Mouse (Mus musculus) heart, embryonic 15.5 days (tissue): ENCODE data around the gene Pgpep1. TPM values are rescaled to one million over a fixed set of nuclear protein-coding genes. Genes with fewer than 3 reads are reported as not detected.

Experiments used
- ATAC-seq: fragments of 200-750 bp; cut with Nextera tagmentation; replicated peaks from 2 replicates; pipeline ENCODE4 v1.8.0; 2017; ENCODE audit warnings: low read depth, moderate TSS enrichment; ENCODE audit not compliant: insufficient number of reproducible peaks, insufficient read depth, low FRiP score
- H3K27ac ChIP-seq: fragments of 300-500 bp; sonication (generic); 2 replicates; pipeline ENCODE4 v1.5.1; 2015; ENCODE audit warnings: mild to moderate bottlenecking, inconsistent platforms
- H3K27me3 ChIP-seq: fragments of 300-500 bp; sonication (generic); 2 replicates; pipeline ENCODE4 v1.6.1; 2015; ENCODE audit warnings: inconsistent platforms
- H3K36me3 ChIP-seq: fragments of 300-500 bp; sonication (generic); 2 replicates; pipeline ENCODE4 v1.6.1; 2015; ENCODE audit warnings: mild to moderate bottlenecking, inconsistent platforms
- H3K4me1 ChIP-seq: fragments of 300-500 bp; sonication (generic); replicated peaks from 2 replicates; pipeline ENCODE4 v1.6.1; 2015; ENCODE audit warnings: inconsistent platforms
- H3K4me2 ChIP-seq: fragments of 300-500 bp; sonication (generic); 2 replicates; pipeline ENCODE4 v1.6.1; 2015; ENCODE audit warnings: inconsistent platforms, mild to moderate bottlenecking, moderate library complexity
- H3K4me3 ChIP-seq: fragments of 300-500 bp; sonication (generic); 2 replicates; pipeline ENCODE4 v1.5.1; 2015; ENCODE audit warnings: mild to moderate bottlenecking, inconsistent platforms
- H3K9ac ChIP-seq: fragments of 300-500 bp; sonication (generic); 2 replicates; pipeline ENCODE4 v1.6.1; 2015; ENCODE audit warnings: mild to moderate bottlenecking, inconsistent platforms
- H3K9me3 ChIP-seq: fragments of 300-500 bp; sonication (generic); replicated peaks from 2 replicates; pipeline ENCODE4 v1.6.1; 2016; ENCODE audit warnings: inconsistent platforms
- WGBS: fragments of 180-500 bp; shearing (Covaris S2); methylation state at CpG from one replicate; pipeline ENCODE4 v1.1.7; 2015; ENCODE audit warnings: mixed read lengths; 5-methylcytosine and 5-hydroxymethylcytosine counted together
- polyA plus RNA-seq: library from polyadenylated mRNA; unstranded; fragments of >200 nt; fragmentation: Nextera tagmentation; extraction: Ambion mirVana; gene quantifications from 2 replicates; pipeline ENCODE4 v1.2.1, GENCODE M21; 2015

The Pgpep1 gene
- polyA plus RNA-seq, 1 experiment from 2014 or later: 32.2 TPM

GRCm38 (mm10) chr8:70645501-70646224 is 14.5 kb downstream of the Pgpep1 start:
- Histone ChIP-seq H3K4me2 (no peak overlapping the region), H3K27ac (peak overlapping the region; percentile 89), H3K27me3 (no peaks in the 10 kb centered on the region), H3K9ac (0 out of 2 replicates have a peak overlapping the region, but pooled peaks have one; percentile 5), H3K4me1 (peaks cover 53% of the 10 kb centered on the region), H3K9me3 (no peaks in the 10 kb centered on the region), H3K4me3 (no peak overlapping the region), H3K36me3 (peaks cover 9% of the 10 kb centered on the region; the same call in 1 of the 2 replicates)
- ATAC-seq: no peak
- WGBS: 60% methylated on average over 17 of the region's 17 CpGs

DNA sequence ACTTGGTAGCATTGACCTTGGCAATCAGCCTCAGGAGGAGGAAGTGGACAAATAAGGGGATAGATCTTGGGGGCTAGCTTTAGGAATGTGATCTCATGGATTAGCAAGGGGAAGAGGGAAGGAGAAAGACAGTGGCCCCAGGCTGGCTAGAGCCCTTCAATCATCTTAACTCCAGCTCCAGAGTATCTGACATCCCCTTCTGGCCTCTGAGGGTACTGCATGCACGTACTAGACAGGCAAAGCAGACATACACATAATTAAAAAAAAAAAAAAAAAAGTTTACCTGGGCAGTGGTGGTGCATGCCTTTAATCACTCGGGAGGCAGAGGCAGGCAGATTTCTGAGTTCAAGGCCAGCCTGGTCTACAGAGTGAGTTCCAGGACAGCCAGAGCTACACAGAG is 16.1 kb downstream of the Pgpep1 start:
- Histone ChIP-seq H3K9ac (no peak overlapping the region), H3K4me3 (no peak overlapping the region), H3K4me1 (peaks cover 43% of the 10 kb centered on the region), H3K27me3 (no peaks in the 10 kb centered on the region), H3K36me3 (no peaks in the 10 kb centered on the region), H3K27ac (no peak overlapping the region), H3K4me2 (no peak overlapping the region), H3K9me3 (no peaks in the 10 kb centered on the region)
- no peak for ATAC-seq
- WGBS: 89% methylated on average over 2 of the region's 2 CpGs

- Histone ChIP-seq H3K27ac (no peak overlapping the region), H3K36me3 (no peaks in the 10 kb centered on the region), H3K27me3 (no peaks in the 10 kb centered on the region), H3K4me1 (peaks cover 41% of the 10 kb centered on the region), H3K9ac (no peak overlapping the region), H3K4me3 (no peak overlapping the region), H3K4me2 (no peak overlapping the region), H3K9me3 (no peaks in the 10 kb centered on the region)
- ATAC-seq: no peak
- WGBS: 70% methylated on average over 3 of the region's 3 CpGs
Observed at GRCm38 (mm10) chr8:70643019-70643418, 17.2 kb downstream of the Pgpep1 start.

DNA sequence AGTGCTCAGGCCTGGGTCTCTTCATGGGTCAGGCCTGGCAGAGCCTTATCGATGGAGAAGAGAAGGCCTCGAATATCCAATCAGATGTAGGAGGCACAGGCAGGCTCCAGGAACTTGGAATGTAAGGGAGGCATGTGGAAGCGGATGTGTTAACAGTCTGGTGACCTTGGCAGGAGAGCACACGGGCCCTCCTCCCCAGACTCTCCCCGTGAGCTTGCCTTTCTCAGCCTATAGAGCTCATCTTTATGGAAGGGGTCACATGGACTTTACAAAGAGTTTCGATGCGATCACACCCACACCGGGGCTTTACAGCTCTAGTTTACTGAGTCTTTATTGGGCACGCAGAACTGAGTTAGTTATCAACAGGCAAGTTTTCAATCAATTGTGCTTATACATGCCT is 21.4 kb downstream of the Pgpep1 start:
- no peaks in the 10 kb centered on the region for H3K36me3 ChIP-seq
- H3K9me3 ChIP-seq: no peaks in the 10 kb centered on the region
- ATAC-seq: no peak
- no peak overlapping the region; the same call in 1 of the 2 replicates for H3K27ac ChIP-seq
- no peak overlapping the region for H3K9ac ChIP-seq
- peaks cover 30% of the 10 kb centered on the region for H3K4me1 ChIP-seq
- H3K4me3 ChIP-seq: no peak overlapping the region
- 52% methylated on average over 9 of the region's 9 CpGs for WGBS
- H3K4me2 ChIP-seq: no peak overlapping the region
- no peaks in the 10 kb centered on the region for H3K27me3 ChIP-seq

- no peak overlapping the region for H3K4me3 ChIP-seq
- 60% methylated on average over 8 of the region's 8 CpGs for WGBS
- H3K9ac ChIP-seq: no peak overlapping the region
- H3K36me3 ChIP-seq: no peaks in the 10 kb centered on the region
- no peak for ATAC-seq
- peaks cover 41% of the 10 kb centered on the region for H3K4me1 ChIP-seq
- H3K9me3 ChIP-seq: no peaks in the 10 kb centered on the region
- H3K4me2 ChIP-seq: no peak overlapping the region
- H3K27ac ChIP-seq: no peak overlapping the region
- no peaks in the 10 kb centered on the region for H3K27me3 ChIP-seq
Observed at GRCm38 (mm10) chr8:70636838-70637237, 23.4 kb downstream of the Pgpep1 start.

- Histone ChIP-seq H3K9ac (no peak overlapping the region), H3K27ac (0 out of 2 replicates have a peak overlapping the region, but pooled peaks have one; percentile 1), H3K4me2 (no peak overlapping the region), H3K9me3 (no peaks in the 10 kb centered on the region), H3K4me1 (peaks cover 54% of the 10 kb centered on the region), H3K27me3 (no peaks in the 10 kb centered on the region), H3K4me3 (no peak overlapping the region), H3K36me3 (no peaks in the 10 kb centered on the region)
- 80% methylated on average over 6 of the region's 6 CpGs for WGBS
- ATAC-seq: no peak
Observed at GRCm38 (mm10) chr8:70635527-70635926, 24.7 kb downstream of the Pgpep1 start.

DNA sequence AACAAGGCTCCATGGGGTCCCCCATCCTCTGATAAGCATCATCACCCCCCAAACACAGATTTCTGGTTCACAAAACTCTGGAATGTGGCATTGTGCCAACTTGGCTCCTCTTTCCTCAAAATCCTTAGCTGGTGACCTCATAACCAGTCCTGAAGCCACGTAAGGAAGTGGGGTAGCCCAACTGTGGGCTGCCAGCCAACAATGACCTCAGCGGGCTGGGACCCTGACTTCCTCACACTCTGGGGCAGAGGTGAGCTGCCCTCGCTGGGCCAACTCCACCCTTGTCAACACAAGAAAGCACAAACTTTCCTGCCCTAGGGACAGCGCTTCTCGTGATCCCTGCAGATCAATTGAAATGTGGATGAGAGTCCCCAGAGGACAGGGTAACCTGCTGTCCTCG is 26.1 kb downstream of the Pgpep1 start:
- Histone ChIP-seq H3K36me3 (no peaks in the 10 kb centered on the region), H3K27me3 (no peaks in the 10 kb centered on the region), H3K4me1 (peaks cover 61% of the 10 kb centered on the region), H3K4me3 (no peak overlapping the region), H3K9ac (no peak overlapping the region), H3K9me3 (no peaks in the 10 kb centered on the region), H3K27ac (peak overlapping the region; percentile 64), H3K4me2 (no peak overlapping the region)
- no peak for ATAC-seq
- 23% methylated on average over 6 of the region's 6 CpGs for WGBS

- Histone ChIP-seq H3K27me3 (no peaks in the 10 kb centered on the region), H3K4me2 (peak within 1 kb of the TSS; percentile 66), H3K27ac (peak within 1 kb of the TSS; percentile 73), H3K4me3 (peak within 1 kb of the TSS; percentile 53), H3K9me3 (no peaks in the 10 kb centered on the region), H3K9ac (no peak within 1 kb of the TSS), H3K36me3 (no peaks in the 10 kb centered on the region), H3K4me1 (peaks cover 51% of the 10 kb centered on the region)
- 83% methylated on average over 6 of the region's 6 CpGs for WGBS
- no peak for ATAC-seq
Observed at GRCm38 (mm10) chr8:70632346-70632892, 27.8 kb downstream of the Pgpep1 start, which contains the start of gene Gdf15. Gdf15 (minus strand) TSS chr8:70632456.

DNA sequence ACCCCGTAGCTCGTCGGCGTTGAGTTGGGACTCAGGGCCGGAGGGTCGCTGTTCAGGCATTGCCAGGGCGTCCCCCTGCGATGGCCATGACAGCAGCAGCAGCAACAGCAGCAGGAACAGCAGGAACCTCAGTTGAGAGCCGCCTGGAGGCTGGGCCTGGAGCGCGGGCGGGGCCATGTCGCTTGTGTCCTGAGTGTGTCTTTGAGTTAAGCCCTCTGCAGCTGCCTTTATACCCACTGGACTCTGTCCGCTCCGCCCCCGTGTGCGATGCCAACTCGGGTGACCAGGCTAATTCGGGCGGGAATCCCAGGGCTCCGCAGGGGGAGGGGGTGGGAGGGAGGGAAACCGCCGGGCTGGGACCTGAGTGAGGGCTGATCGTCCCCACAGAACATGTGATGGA is 28.8 kb downstream of the Pgpep1 start:
- Histone ChIP-seq H3K36me3 (no peaks in the 10 kb centered on the region), H3K4me3 (peak overlapping the region; percentile 53), H3K9ac (no peak overlapping the region), H3K27me3 (no peaks in the 10 kb centered on the region), H3K9me3 (no peaks in the 10 kb centered on the region), H3K4me2 (peak overlapping the region; percentile 66), H3K27ac (peak overlapping the region; percentile 73), H3K4me1 (peaks cover 48% of the 10 kb centered on the region)
- ATAC-seq: no peak; the same call in 1 of the 2 replicates
- 11% methylated on average over 24 of the region's 24 CpGs for WGBS

- H3K36me3 ChIP-seq: no peaks in the 10 kb centered on the region
- peak; percentile 21; the same call in 1 of the 2 replicates for ATAC-seq
- no peaks in the 10 kb centered on the region for H3K27me3 ChIP-seq
- H3K9ac ChIP-seq: peak overlapping the region; percentile 5; the same call in 1 of the 2 replicates
- H3K27ac ChIP-seq: peak overlapping the region; percentile 73
- H3K9me3 ChIP-seq: no peaks in the 10 kb centered on the region
- 16% methylated on average over 22 of the region's 22 CpGs for WGBS
- peak overlapping the region; percentile 66 for H3K4me2 ChIP-seq
- peak overlapping the region; percentile 53 for H3K4me3 ChIP-seq
- peaks cover 48% of the 10 kb centered on the region for H3K4me1 ChIP-seq
Observed at GRCm38 (mm10) chr8:70630532-70631381, 29.4 kb downstream of the Pgpep1 start.
